Mouse (Mus musculus): ENCODE measurements around the gene Htr1d.
A peak's percentile ranks its signal among the peaks of the same experiment; 100 is the strongest.

Gene Htr1d

DNA sequence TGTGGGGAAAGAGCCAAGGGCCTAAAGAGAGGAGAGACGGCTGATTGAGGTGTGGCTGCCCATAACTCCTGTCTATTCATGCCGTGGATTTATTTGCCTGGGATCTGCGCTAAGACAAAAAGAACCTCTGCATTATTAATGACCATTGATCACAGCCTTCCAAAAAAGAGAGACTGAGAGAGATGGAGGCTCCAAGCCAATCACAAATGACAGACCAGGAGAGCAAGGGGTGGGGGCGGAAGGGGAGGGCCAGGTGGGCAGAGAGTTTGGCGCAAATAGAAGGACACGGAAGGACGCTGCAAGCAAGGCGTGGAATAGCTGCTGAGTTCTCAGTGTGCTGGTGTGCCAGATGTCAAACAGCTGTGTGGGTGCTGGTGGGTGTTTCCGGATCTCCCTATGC lies at the start of gene Htr1d:
Htr1d (plus strand) TSS at position 301 of the 400 bp plus-strand sequence.
- no peak for DNase-seq (ENCODE audit: low spot score)

GRCm38 (mm10) chr4:136377001-136377400 lies 46.3 kb upstream of the Htr1d start:
- no peak for DNase-seq (ENCODE audit: low spot score)

GRCm38 (mm10) chr4:136383052-136383451 lies 40.3 kb upstream of the Htr1d start:
- DNase-seq (ENCODE audit: low spot score), result no peak

DNA sequence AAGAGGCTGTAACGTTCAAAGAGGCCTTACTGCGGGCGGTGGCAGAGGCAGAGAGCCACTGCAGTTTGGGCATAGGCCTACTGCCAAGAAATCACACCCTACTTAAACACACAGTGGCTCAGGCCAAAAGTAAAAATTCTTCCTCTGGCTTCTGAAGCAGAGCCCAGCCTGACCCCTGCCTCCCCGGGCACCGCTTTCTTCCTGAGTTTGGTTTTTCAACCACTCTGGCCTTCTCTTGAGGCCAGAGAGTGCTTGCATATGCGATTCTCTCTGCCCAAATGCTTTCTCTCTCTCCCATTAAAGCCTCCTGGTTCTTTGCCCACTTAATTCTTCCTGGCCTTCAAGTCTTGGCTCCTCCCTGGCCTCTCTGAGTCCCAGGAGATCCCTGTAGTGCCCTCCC lies 39.5 kb upstream of the Htr1d start:
- DNase-seq (ENCODE audit: low spot score), result no peak

GRCm38 (mm10) chr4:136387261-136387660 lies 36.1 kb upstream of the Htr1d start:
- DNase-seq (ENCODE audit: low spot score), result no peak

GRCm38 (mm10) chr4:136401806-136402205 lies 21.5 kb upstream of the Htr1d start:
- no peak for DNase-seq (ENCODE audit: low spot score)

DNA sequence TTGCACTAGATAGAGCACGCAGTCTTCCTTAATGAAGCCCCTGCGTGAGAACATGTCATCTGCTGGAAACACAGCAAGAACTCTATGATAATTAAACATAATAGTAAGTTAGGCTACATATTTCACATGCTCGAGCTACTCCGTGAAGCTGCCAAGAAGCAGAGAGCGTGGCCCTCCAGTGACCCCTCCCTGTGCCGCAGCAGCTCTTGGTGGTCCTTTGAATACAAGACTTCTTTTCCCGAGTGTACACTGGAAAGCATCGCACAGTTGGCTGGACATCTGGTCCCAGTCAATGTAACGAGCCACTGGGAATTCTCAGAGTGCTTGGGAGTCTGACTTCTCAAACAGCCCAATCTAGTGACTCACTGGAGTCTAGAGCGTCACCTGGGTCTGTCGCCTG lies 15.5 kb upstream of the Htr1d start:
- DNase-seq (ENCODE audit: low spot score), result no peak

- DNase-seq (ENCODE audit: low spot score), result no peak
These were observed 11.1 kb upstream of the Htr1d start for GRCm38 (mm10) chr4:136411995-136412765.

DNA sequence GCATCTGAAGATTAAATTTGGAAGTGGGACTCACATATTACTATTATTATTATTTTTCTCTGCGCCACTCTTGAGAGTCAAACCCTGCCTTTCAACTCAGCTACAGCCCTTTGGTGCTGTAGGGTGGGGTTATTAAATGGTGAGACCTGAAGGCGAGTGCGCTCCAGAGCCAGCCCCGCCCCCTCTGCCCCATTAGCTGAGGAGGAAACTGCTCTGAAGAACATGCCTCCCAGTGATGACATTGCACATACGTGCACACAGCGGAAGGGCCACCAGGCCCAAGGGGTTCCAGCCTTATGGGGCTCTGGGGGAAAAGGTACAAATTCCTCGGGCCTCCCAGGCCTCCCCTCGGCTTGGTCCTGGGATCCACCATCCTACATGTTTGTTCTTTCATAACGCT lies 7.8 kb upstream of the Htr1d start:
- no peak for DNase-seq (ENCODE audit: low spot score)

DNA sequence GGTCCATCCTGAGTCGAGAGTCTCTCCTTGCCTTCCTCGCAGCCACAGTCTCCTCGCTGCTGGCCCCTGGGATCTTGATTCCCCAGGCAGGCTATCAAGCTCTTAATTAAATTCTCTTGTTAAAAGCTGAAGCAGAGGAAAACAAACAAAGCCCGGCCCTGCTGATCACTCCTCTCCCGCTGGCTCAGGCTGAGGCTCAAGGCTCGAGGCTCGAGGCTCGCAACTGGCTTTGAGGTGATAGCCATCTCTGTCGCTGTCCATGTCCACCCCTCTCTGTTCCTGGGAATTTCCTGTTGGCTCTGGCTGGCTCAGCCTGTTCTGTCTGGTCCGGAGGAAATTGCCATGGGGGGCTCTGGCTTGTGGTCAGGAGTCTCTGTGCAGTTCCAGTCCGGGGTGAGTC lies 4.4 kb upstream of the Htr1d start:
- DNase-seq (ENCODE audit: low spot score), result peak; percentile 38

DNA sequence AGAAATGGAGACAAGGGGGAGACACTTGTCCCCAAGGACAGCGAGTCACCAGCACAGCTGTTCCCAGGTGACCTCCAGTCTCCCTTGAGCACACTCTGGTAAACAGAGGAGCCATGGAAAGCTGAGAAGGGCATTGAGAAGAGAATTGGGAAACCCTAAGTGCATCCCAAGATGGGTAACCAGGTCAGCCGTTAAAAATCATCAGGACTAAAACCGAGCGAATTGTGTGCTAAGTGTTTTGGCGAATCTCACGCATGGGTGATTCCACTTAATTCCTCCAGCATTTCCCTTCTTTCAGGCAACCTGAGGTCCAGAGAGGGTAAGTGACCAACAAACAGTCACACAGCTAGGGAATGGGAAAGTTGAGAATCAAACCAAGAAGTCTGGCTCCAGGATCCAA lies 3.9 kb upstream of the Htr1d start:
- DNase-seq (ENCODE audit: low spot score), result no peak

GRCm38 (mm10) chr4:136424120-136424999 lies 1.0 kb downstream of the Htr1d start:
- DNase-seq (ENCODE audit: low spot score), result no peak

GRCm38 (mm10) chr4:136425000-136425288 lies 1.6 kb downstream of the Htr1d start:
- no peak for DNase-seq (ENCODE audit: low spot score)

DNA sequence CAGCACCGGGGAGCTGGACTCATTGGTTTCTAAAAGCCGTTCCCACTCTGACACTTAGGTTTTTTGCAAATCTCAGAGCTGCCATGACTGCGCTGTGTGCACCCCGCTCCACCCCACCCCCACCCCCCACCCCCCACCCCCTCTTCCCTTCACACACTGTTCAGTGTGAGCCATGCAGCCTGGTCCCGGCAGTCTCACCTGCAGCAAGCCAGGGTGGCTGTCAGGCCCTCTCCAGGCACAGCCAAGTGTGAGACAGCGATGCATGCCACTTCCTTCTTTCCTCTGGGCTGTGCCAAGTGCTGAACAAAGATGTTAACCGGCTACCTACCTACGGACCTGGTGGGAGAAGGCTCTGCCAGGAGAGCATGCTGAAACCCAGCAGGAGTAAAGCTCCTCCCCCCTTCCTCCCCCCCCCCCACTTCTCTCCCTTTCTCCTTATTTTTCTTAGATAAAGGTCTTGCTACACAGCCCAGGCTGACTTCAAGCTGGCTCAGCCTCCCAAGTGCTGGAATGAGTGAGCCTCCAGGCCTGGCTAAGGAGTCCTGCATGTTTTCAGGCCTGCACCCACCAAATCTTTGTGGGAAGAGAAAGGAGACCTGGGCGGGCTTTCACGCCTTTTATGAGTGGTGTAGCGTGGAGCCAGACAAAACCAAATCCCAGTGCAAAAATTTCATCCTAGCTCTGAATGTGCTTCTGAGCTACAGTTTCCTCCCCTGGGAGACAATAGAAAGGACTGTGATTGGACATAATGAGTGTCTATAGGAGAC lies 7.5 kb downstream of the Htr1d start:
- DNase-seq (ENCODE audit: low spot score), result no peak

DNA sequence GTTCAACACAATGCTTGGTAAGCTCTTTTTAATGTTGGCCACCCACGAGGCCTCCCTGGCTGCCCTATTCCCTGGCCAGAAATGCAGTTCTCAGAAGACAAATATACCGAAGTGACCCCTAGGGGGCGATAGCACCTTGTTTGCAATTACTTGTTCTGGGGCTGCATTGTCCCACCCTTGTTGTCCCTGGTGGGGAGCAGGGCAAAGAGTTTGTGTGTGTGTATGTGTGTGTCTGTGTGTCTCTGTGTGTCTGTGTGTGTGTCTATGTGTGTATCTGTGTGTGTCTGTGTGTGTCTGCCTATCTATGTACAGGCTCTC lies 8.0 kb downstream of the Htr1d start:
- DNase-seq (ENCODE audit: low spot score), result peak; percentile 77

GRCm38 (mm10) chr4:136434029-136434428 lies 10.7 kb downstream of the Htr1d start:
- DNase-seq (ENCODE audit: low spot score), result peak; percentile 82

DNA sequence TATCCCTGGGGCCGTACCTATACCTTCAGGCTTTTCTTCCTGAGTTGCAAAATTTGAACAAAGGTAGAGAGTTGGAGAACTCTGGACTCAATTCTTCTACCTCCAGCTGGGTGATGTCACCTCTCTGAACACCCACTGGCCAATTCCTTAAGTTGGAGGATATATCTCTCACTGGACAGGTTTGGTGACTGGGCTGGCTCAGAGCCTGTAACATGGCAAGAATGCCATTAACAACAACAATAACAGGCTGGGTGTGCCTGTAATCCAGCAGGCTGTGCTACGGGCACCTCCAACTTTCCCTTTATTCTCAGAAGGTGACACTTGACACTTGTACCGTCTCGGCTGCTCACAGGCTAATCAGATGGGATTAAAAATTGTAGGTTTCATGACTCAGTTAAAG lies 15.8 kb downstream of the Htr1d start:
- no peak for DNase-seq (ENCODE audit: low spot score)

- no peak for DNase-seq (ENCODE audit: low spot score)
These were observed 18.2 kb downstream of the Htr1d start for GRCm38 (mm10) chr4:136441354-136442043.

DNA sequence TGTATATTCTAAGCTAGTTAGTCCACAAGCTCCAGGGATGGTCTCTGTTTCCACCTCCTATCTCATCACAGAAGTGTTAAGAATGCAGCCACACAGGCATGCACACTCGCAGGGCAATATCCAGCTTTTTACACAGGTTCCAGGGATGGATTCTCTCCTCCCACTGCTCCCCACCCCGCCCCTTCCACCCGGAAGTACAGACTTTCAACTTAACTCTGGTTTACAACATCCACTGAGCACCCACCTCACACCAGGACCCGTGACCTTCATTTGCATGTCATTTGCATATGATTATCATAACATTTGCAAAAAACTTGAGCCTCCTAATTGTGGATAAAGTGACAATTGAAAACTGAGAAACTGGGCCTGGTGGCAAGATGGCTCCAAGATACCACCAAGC lies 21.2 kb downstream of the Htr1d start:
- no peak for DNase-seq (ENCODE audit: low spot score)

DNA sequence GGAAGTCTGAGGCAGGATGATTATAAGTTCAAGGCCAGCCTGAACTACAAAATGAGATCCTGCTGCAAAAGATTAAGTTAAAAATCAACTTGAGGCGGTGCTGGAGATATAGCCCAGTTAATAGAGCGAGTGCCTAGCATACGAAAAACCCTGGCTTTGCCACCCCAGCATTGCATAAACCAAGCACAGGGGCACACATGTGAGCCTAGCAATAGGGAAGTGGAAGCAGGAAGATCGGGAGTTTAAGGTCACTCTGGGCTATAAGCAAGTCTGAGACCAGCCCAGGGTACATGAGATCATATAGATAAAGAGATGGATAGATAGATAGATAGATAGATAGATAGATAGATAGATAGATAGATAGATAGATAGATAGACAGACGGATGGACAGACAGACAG lies 26.5 kb downstream of the Htr1d start:
- DNase-seq (ENCODE audit: low spot score), result no peak

DNA sequence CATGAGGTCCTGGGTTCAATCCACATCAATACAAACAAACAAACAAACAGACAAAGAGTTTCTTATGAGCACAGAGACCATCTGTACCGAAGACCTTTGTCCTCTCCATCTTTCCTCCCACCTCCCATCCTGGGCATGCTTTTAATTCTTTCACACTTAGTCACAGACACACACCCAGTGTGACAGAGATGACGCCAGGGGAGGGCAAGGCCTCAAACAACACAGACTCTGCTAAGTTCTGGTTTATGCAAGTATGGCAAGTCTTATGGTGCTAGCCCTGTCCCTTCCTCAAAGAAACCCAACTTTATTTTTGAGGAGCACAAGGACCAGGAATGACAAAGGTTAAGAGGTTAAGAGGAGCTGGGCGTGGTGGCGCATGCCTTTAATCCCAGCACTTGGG lies 26.9 kb downstream of the Htr1d start:
- no peak for DNase-seq (ENCODE audit: low spot score)

- peak; percentile 47 for DNase-seq (ENCODE audit: low spot score)
These were observed 28.2 kb downstream of the Htr1d start for GRCm38 (mm10) chr4:136451564-136451963.

All from MN1 (cell line).